Mouse (Mus musculus) CH12.LX (cell line): ENCODE measurements around the gene Hoxc13. TPM values are rescaled to one million over a fixed set of nuclear protein-coding genes. Genes with fewer than 3 reads are reported as not detected.

Experiments
- DNase-seq: peaks from one replicate; pipeline ENCODE4 v3.0.0-alpha.2; 2013; ENCODE audit errors: extremely low read depth
- H3K27ac ChIP-seq: 2 replicates; pipeline ENCODE4 v1.5.1; 2012; ENCODE audit warnings: low read depth, mild to moderate bottlenecking, control low read depth, moderate library complexity; ENCODE audit not compliant: insufficient read depth
- H3K27me3 ChIP-seq: replicated peaks from 2 replicates; pipeline ENCODE3; 2012; ENCODE audit warnings: inconsistent platforms
- H3K36me3 ChIP-seq, 2 experiments: replicated peaks in 1 of 2; 2 replicates each; pipeline versions ENCODE3 to v1.6.1; 2012; ENCODE audit warnings: inconsistent platforms in 1 of 2, low read length in 1 of 2, mild to moderate bottlenecking in 1 of 2, mixed read lengths in 1 of 2, moderate library complexity in 1 of 2; ENCODE audit not compliant: control insufficient read depth in 1 of 2, insufficient read depth in 1 of 2
- H3K4me1 ChIP-seq, 2 experiments: 2 replicates each; pipeline ENCODE4 v1.6.1; 2012; ENCODE audit warnings: inconsistent platforms in 1 of 2, moderate library complexity in 1 of 2; ENCODE audit not compliant: insufficient read depth in 2 of 2, control insufficient read depth in 1 of 2
- H3K4me2 ChIP-seq: 2 replicates; pipeline ENCODE4 v1.6.1; 2012; ENCODE audit warnings: low read depth, mild to moderate bottlenecking, control low read depth; ENCODE audit not compliant: poor library complexity, insufficient read depth, severe bottlenecking
- H3K4me3 ChIP-seq, 3 experiments: fragments of 150-350 bp in 1 of 3; sonication (generic) in 1 of 3; replicated peaks in 1 of 3; 2 replicates each; pipeline versions ENCODE3 to v1.5.1; 2011 to 2012; ENCODE audit warnings: low read depth in 2 of 3, low read length in 2 of 3, mild to moderate bottlenecking in 2 of 3, moderate library complexity in 2 of 3, control low read depth in 1 of 3, improper control_type of control experiment in 1 of 3, inconsistent platforms in 1 of 3, mixed read lengths in 1 of 3; ENCODE audit not compliant: poor library complexity in 1 of 3
- H3K79me2 ChIP-seq: replicated peaks from 2 replicates; pipeline ENCODE4 v1.6.1; 2012; ENCODE audit warnings: mild to moderate bottlenecking, moderate library complexity; ENCODE audit not compliant: control insufficient read depth, poor library complexity, insufficient read depth, severe bottlenecking; ENCODE audit errors: extremely low read depth
- H3K9ac ChIP-seq: 2 replicates; pipeline ENCODE4 v1.6.1; 2012; ENCODE audit warnings: low read depth, mild to moderate bottlenecking, control low read depth, moderate library complexity; ENCODE audit not compliant: insufficient read depth
- H3K9me3 ChIP-seq: replicated peaks from 2 replicates; pipeline ENCODE3; 2012; ENCODE audit warnings: low read length, inconsistent platforms, mixed read lengths
- CHD1 ChIP-seq: IDR thresholded peaks from 2 replicates; pipeline ENCODE4 v1.6.1; 2012; ENCODE audit warnings: low read depth, low read length, improper control_type of control experiment, inconsistent platforms
- CTCF ChIP-seq, 2 experiments: IDR thresholded peaks in 1 of 2; conservative IDR thresholded peaks in 1 of 2; 2 replicates each; pipeline ENCODE4 v1.5.1; 2011 to 2012; ENCODE audit warnings: low read depth in 2 of 2, low read length in 2 of 2, improper control_type of control experiment in 1 of 2, inconsistent platforms in 1 of 2, mild to moderate bottlenecking in 1 of 2, moderate library complexity in 1 of 2
- E2F4 ChIP-seq: IDR thresholded peaks from 2 replicates; pipeline ENCODE4 v1.6.1; 2011; ENCODE audit warnings: low read depth, low read length, improper control_type of control experiment; ENCODE audit not compliant: insufficient replicate concordance
- ELF1 ChIP-seq: IDR thresholded peaks from 2 replicates; pipeline ENCODE4 v1.6.1; 2014; ENCODE audit warnings: low read depth, mild to moderate bottlenecking, inconsistent platforms, low read length, improper control_type of control experiment
- EP300 ChIP-seq: IDR thresholded peaks from 2 replicates; pipeline ENCODE4 v1.6.1; 2011; ENCODE audit warnings: low read length, improper control_type of control experiment
- ETS1 ChIP-seq: conservative IDR thresholded peaks from 2 replicates; pipeline ENCODE4 v1.6.1; 2012; ENCODE audit warnings: low read depth, mild to moderate bottlenecking, inconsistent platforms, low read length, improper control_type of control experiment, moderate library complexity
- GABPA ChIP-seq: IDR thresholded peaks from 2 replicates; pipeline ENCODE4 v1.6.1; 2012; ENCODE audit warnings: low read depth, low read length, improper control_type of control experiment, inconsistent platforms; ENCODE audit not compliant: insufficient replicate concordance
- IRF4 ChIP-seq: IDR thresholded peaks from 2 replicates; pipeline ENCODE4 v1.6.1; 2014; ENCODE audit warnings: low read depth, mild to moderate bottlenecking, inconsistent platforms, low read length, improper control_type of control experiment
- JUN ChIP-seq: IDR thresholded peaks from 2 replicates; pipeline ENCODE4 v1.6.1; 2011; ENCODE audit warnings: low read depth, mild to moderate bottlenecking, low read length, improper control_type of control experiment, moderate library complexity; ENCODE audit not compliant: insufficient read depth
- JUND ChIP-seq: conservative IDR thresholded peaks from 2 replicates; pipeline ENCODE4 v1.6.1; 2011; ENCODE audit warnings: low read depth, low read length, improper control_type of control experiment
- MAFK ChIP-seq: IDR thresholded peaks from 2 replicates; pipeline ENCODE4 v1.6.1; 2011; ENCODE audit warnings: low read length, improper control_type of control experiment; ENCODE audit not compliant: insufficient replicate concordance
- MAX ChIP-seq: IDR thresholded peaks from 2 replicates; pipeline ENCODE4 v1.6.1; 2011; ENCODE audit warnings: low read length, improper control_type of control experiment
- MAZ ChIP-seq: IDR thresholded peaks from 2 replicates; pipeline ENCODE4 v1.6.1; 2012; ENCODE audit warnings: low read depth, mild to moderate bottlenecking, inconsistent platforms, low read length, improper control_type of control experiment, moderate library complexity
- NELFE ChIP-seq: IDR thresholded peaks from 2 replicates; pipeline ENCODE4 v1.6.1; 2011; ENCODE audit warnings: low read depth, low read length, improper control_type of control experiment
- NRF1 ChIP-seq: IDR thresholded peaks from 2 replicates; pipeline ENCODE4 v1.6.1; 2014; ENCODE audit warnings: low read depth, mild to moderate bottlenecking, inconsistent platforms, low read length, improper control_type of control experiment, moderate library complexity
- PAX5 ChIP-seq: IDR thresholded peaks from 2 replicates; pipeline ENCODE4 v1.6.1; 2012; ENCODE audit warnings: low read length, inconsistent platforms, mixed read lengths
- POLR2AphosphoS2 ChIP-seq: IDR thresholded peaks from 2 replicates; pipeline ENCODE4 v1.6.1; 2011; ENCODE audit warnings: low read depth, low read length, improper control_type of control experiment
- SIN3A ChIP-seq: IDR thresholded peaks from 2 replicates; pipeline ENCODE4 v1.6.1; 2012; ENCODE audit warnings: low read length, improper control_type of control experiment, inconsistent platforms
- SMC3 ChIP-seq: IDR thresholded peaks from 2 replicates; pipeline ENCODE4 v1.6.1; 2011; ENCODE audit warnings: low read depth, low read length, improper control_type of control experiment
- TCF12 ChIP-seq: IDR thresholded peaks from 2 replicates; pipeline ENCODE4 v1.6.1; 2014; ENCODE audit warnings: low read depth, mild to moderate bottlenecking, inconsistent platforms, low read length, improper control_type of control experiment
- UBTF ChIP-seq: IDR thresholded peaks from 2 replicates; pipeline ENCODE4 v1.6.1; 2012; ENCODE audit warnings: low read depth, mild to moderate bottlenecking, inconsistent platforms, low read length, improper control_type of control experiment, moderate library complexity
- USF2 ChIP-seq: conservative IDR thresholded peaks from 2 replicates; pipeline ENCODE4 v1.6.1; 2011; ENCODE audit warnings: low read depth, low read length, improper control_type of control experiment
- ZKSCAN1 ChIP-seq: IDR thresholded peaks from 2 replicates; pipeline ENCODE4 v1.6.1; 2012; ENCODE audit warnings: low read depth, inconsistent platforms, low read length, improper control_type of control experiment, borderline replicate concordance
- ZNF384 ChIP-seq: IDR thresholded peaks from 2 replicates; pipeline ENCODE4 v1.6.1; 2012; ENCODE audit warnings: low read depth, low read length, improper control_type of control experiment, inconsistent platforms
- dilution Hi-C: fragments of 300-500 bp; cut with MboI; formaldehyde crosslinking; loops from 2 replicates; pipeline ENCODE4 v1.14.3; 2020; ENCODE audit warnings: low sequenced_read_pairs; ENCODE audit not compliant: extremely low pct_unique_long_range_greater_than_20kb, extremely low pct_ligation_motif_present
- in situ Hi-C: fragments of 300-500 bp; cut with MboI; formaldehyde crosslinking; loops from 3 replicates; pipeline ENCODE4 v1.14.3; 2019; ENCODE audit warnings: low sequenced_read_pairs, low pct_ligation_motif_present, low pct_unique_long_range_greater_than_20kb, mixed read lengths
- polyA plus RNA-seq: library from polyadenylated mRNA; unstranded; fragments of >175 nt; gene quantifications from 2 replicates; pipeline ENCODE4 v1.2.1, GENCODE M21; 2012; ENCODE audit warnings: low read depth; ENCODE audit not compliant: insufficient read length
- total RNA-seq, 2 experiments: library from RNA; depleted of rRNA; stranded (reverse); fragments of 300-350 nt in 1 of 2; fragments of >200 nt in 1 of 2; gene quantifications; 2 replicates each; pipeline ENCODE4 v1.2.3; 2012 to 2014

The Hoxc13 gene
- total and polyA plus RNA-seq, 3 experiments, result not detected

GRCm38 (mm10) chr15:102922012-102922362 is 1.1 kb downstream of the Hoxc13 start:
- H3K9ac ChIP-seq, result no peak overlapping the region
- H3K9me3 ChIP-seq, result peaks cover 13% of the 10 kb centered on the region
- no peak for TF ChIP-seq TCF12
- TF ChIP-seq E2F4, result no peak
- no peak for TF ChIP-seq EP300
- no peak for TF ChIP-seq NRF1
- no peak for TF ChIP-seq JUND
- no peak for TF ChIP-seq CTCF (conservative IDR thresholded peaks at IDR 0.05 in 1 of 2, IDR thresholded peaks at IDR 0.05 in 1 of 2; ENCODE audit: low read depth in 2 of 2, low read length in 2 of 2)
- TF ChIP-seq POLR2AphosphoS2, result no peak
- TF ChIP-seq MAZ, result no peak
- TF ChIP-seq MAFK, result no peak
- no peak for TF ChIP-seq SMC3
- TF ChIP-seq ZKSCAN1, result no peak
- TF ChIP-seq NELFE, result no peak
- TF ChIP-seq CHD1, result no peak
- TF ChIP-seq ELF1, result no peak
- TF ChIP-seq GABPA, result no peak
- no peak for TF ChIP-seq SIN3A
- TF ChIP-seq UBTF, result no peak
- no peak for TF ChIP-seq MAX
- no peak for TF ChIP-seq PAX5
- no peaks in the 10 kb centered on the region for H3K36me3 ChIP-seq
- DNase-seq, result no peak
- no peaks in the 10 kb centered on the region for H3K79me2 ChIP-seq
- no peaks in the 10 kb centered on the region for H3K4me1 ChIP-seq
- H3K27me3 ChIP-seq, result peaks cover 90% of the 10 kb centered on the region
- no peak overlapping the region for H3K27ac ChIP-seq
- dilution Hi-C loops, result no loop called here
- in situ Hi-C loops, result no loop called here
- H3K4me3 ChIP-seq, result no peak overlapping the region
- H3K4me2 ChIP-seq, result no peak overlapping the region

- no peak overlapping the region for H3K27ac ChIP-seq
- in situ Hi-C loops, result no loop called here
- no peak for DNase-seq
- no peak overlapping the region for H3K4me3 ChIP-seq
- H3K79me2 ChIP-seq, result no peaks in the 10 kb centered on the region
- H3K9ac ChIP-seq, result no peak overlapping the region
- H3K4me2 ChIP-seq, result no peak overlapping the region
- peaks cover 90% of the 10 kb centered on the region for H3K27me3 ChIP-seq
- H3K36me3 ChIP-seq, result no peaks in the 10 kb centered on the region
- peaks cover 13% of the 10 kb centered on the region for H3K9me3 ChIP-seq
- H3K4me1 ChIP-seq, result no peaks in the 10 kb centered on the region
- dilution Hi-C loops, result no loop called here
- TF ChIP-seq ZNF384 (no peak), PAX5 (no peak), USF2 (no peak), ELF1 (no peak), CHD1 (no peak), JUN (no peak), JUND (no peak), MAX (no peak), MAFK (no peak), CTCF (conservative IDR thresholded peaks at IDR 0.05 in 1 of 2, IDR thresholded peaks at IDR 0.05 in 1 of 2; ENCODE audit: low read depth in 2 of 2, low read length in 2 of 2) (no peak), ETS1 (no peak), IRF4 (no peak)
Measured at GRCm38 (mm10) chr15:102922636-102923500, 2.0 kb downstream of the Hoxc13 start.
